Mouse (Mus musculus) embryonic facial prominence, embryonic 12.5 days (tissue): ENCODE data around the gene Xpot. TPM values are rescaled to one million over a fixed set of nuclear protein-coding genes. Genes with fewer than 3 reads are reported as not detected.
A peak's percentile ranks its signal among the peaks of the same experiment; 100 is the strongest.

Experiments
- ATAC-seq: fragments of 200-750 bp; cut with Nextera tagmentation; 2 replicates; pipeline ENCODE4 v1.8.0; 2017; ENCODE audit not compliant: insufficient number of reproducible peaks, insufficient read depth, low FRiP score, low TSS enrichment
- H3K27ac ChIP-seq: fragments of 300-500 bp; sonication (generic); 2 replicates; pipeline ENCODE4 v1.5.1; 2016; ENCODE audit warnings: mild to moderate bottlenecking
- H3K27me3 ChIP-seq: fragments of 300-500 bp; sonication (generic); 2 replicates; pipeline ENCODE4 v1.6.1; 2016; ENCODE audit warnings: mild to moderate bottlenecking, moderate library complexity
- H3K36me3 ChIP-seq: fragments of 300-500 bp; sonication (generic); 2 replicates; pipeline ENCODE4 v1.6.1; 2016; ENCODE audit warnings: mild to moderate bottlenecking
- H3K4me1 ChIP-seq: fragments of 300-500 bp; sonication (generic); 2 replicates; pipeline ENCODE4 v1.6.1; 2016
- H3K4me2 ChIP-seq: fragments of 300-500 bp; sonication (generic); replicated peaks from 2 replicates; pipeline ENCODE4 v1.6.1; 2016; ENCODE audit warnings: mild to moderate bottlenecking, moderate library complexity
- H3K4me3 ChIP-seq: fragments of 300-500 bp; sonication (generic); 2 replicates; pipeline ENCODE4 v1.5.1; 2016; ENCODE audit warnings: mild to moderate bottlenecking
- H3K9ac ChIP-seq: fragments of 300-500 bp; sonication (generic); 2 replicates; pipeline ENCODE4 v1.6.1; 2016; ENCODE audit warnings: mild to moderate bottlenecking, moderate library complexity
- H3K9me3 ChIP-seq: fragments of 300-500 bp; sonication (generic); 2 replicates; pipeline ENCODE4 v1.6.1; 2016; ENCODE audit warnings: mild to moderate bottlenecking, moderate library complexity
- WGBS: fragments of 180-500 bp; shearing (Covaris S2); methylation state at CpG from one replicate; pipeline ENCODE4 v1.1.7; 2016; 5-methylcytosine and 5-hydroxymethylcytosine counted together
- polyA plus RNA-seq: library from polyadenylated mRNA; unstranded; fragments of >200 nt; fragmentation: Nextera tagmentation; extraction: Ambion mirVana; gene quantifications from 2 replicates; pipeline ENCODE4 v1.2.1, GENCODE M21; 2016

Xpot gene
- polyA plus RNA-seq, 1 experiment from 2014 or later = 59.5 TPM

GRCm38 (mm10) chr10:121640150-121640930 is 14.2 kb upstream of the Xpot start:
- Histone ChIP-seq H3K27ac (0 out of 2 replicates have a peak overlapping the region, but pooled peaks have one; percentile 19), H3K4me1 (peaks cover 6% of the 10 kb centered on the region), H3K36me3 (no peaks in the 10 kb centered on the region), H3K4me3 (peak overlapping the region; percentile 57; the same call in 1 of the 2 replicates), H3K27me3 (peaks cover 28% of the 10 kb centered on the region), H3K9me3 (no peaks in the 10 kb centered on the region), H3K4me2 (peak overlapping the region; percentile 99; the same call in 1 of the 2 replicates), H3K9ac (no peak overlapping the region)
- peak; percentile 29; the same call in 1 of the 2 replicates for ATAC-seq
- WGBS = 53% methylated on average over 6 of the region's 6 CpGs

GRCm38 (mm10) chr10:121639573-121639972 is 13.4 kb upstream of the Xpot start:
- Histone ChIP-seq H3K36me3 (no peaks in the 10 kb centered on the region), H3K4me2 (no peak overlapping the region), H3K4me3 (no peak overlapping the region), H3K9ac (no peak overlapping the region), H3K4me1 (peaks cover 6% of the 10 kb centered on the region), H3K9me3 (no peaks in the 10 kb centered on the region), H3K27ac (no peak overlapping the region), H3K27me3 (peaks cover 28% of the 10 kb centered on the region)
- 80% methylated on average over 5 of the region's 5 CpGs for WGBS
- ATAC-seq = no peak

- no peak overlapping the region for H3K4me2 ChIP-seq
Measured at GRCm38 (mm10) chr10:121636276-121636675, 10.1 kb upstream of the Xpot start.

GRCm38 (mm10) chr10:121634159-121634558 is 8.0 kb upstream of the Xpot start:
- Histone ChIP-seq H3K9me3 (no peaks in the 10 kb centered on the region), H3K27ac (no peak overlapping the region), H3K4me1 (no peaks in the 10 kb centered on the region), H3K9ac (no peak overlapping the region), H3K4me2 (no peak overlapping the region), H3K36me3 (no peaks in the 10 kb centered on the region), H3K4me3 (no peak overlapping the region), H3K27me3 (no peaks in the 10 kb centered on the region)
- ATAC-seq = no peak
- WGBS = 40% methylated on average over 1 of the region's 1 CpGs

More at GRCm38 (mm10) chr10:121636276-121636675, 10.1 kb upstream of the Xpot start:
- Histone ChIP-seq H3K27ac (no peak overlapping the region), H3K9ac (no peak overlapping the region), H3K36me3 (no peaks in the 10 kb centered on the region), H3K27me3 (no peaks in the 10 kb centered on the region), H3K4me1 (no peaks in the 10 kb centered on the region; the same call in 1 of the 2 replicates), H3K9me3 (no peaks in the 10 kb centered on the region), H3K4me3 (no peak overlapping the region)
- 88% methylated on average over 6 of the region's 6 CpGs for WGBS
- ATAC-seq = no peak

- Histone ChIP-seq H3K27ac (no peak overlapping the region), H3K36me3 (no peaks in the 10 kb centered on the region), H3K27me3 (no peaks in the 10 kb centered on the region), H3K9me3 (no peaks in the 10 kb centered on the region), H3K4me2 (no peak overlapping the region), H3K4me1 (peaks cover 10% of the 10 kb centered on the region; the same call in 1 of the 2 replicates), H3K4me3 (no peak overlapping the region), H3K9ac (no peak overlapping the region)
- WGBS = 91% methylated on average over 6 of the region's 6 CpGs
- ATAC-seq = no peak
Measured at GRCm38 (mm10) chr10:121628561-121629040, 2.5 kb upstream of the Xpot start.

- no peak overlapping the region for H3K4me3 ChIP-seq
- H3K27me3 ChIP-seq = no peaks in the 10 kb centered on the region
- peaks cover 10% of the 10 kb centered on the region; the same call in 1 of the 2 replicates for H3K4me1 ChIP-seq
- H3K36me3 ChIP-seq = peaks cover under 1% of the 10 kb centered on the region
- H3K4me2 ChIP-seq = no peak overlapping the region
- H3K27ac ChIP-seq = no peak overlapping the region
- WGBS = 87% methylated on average over 10 of the region's 10 CpGs
- no peak overlapping the region for H3K9ac ChIP-seq
- no peaks in the 10 kb centered on the region for H3K9me3 ChIP-seq
- ATAC-seq = no peak
Measured at GRCm38 (mm10) chr10:121627216-121627852, 1.2 kb upstream of the Xpot start.

GRCm38 (mm10) chr10:121625407-121626185 is 536 bp downstream of the Xpot start:
- Histone ChIP-seq H3K9me3 (no peaks in the 10 kb centered on the region), H3K27me3 (no peaks in the 10 kb centered on the region), H3K4me2 (peak overlapping the region; percentile 72), H3K4me1 (peaks cover 10% of the 10 kb centered on the region; the same call in 1 of the 2 replicates), H3K9ac (peak overlapping the region; percentile 86), H3K27ac (peak overlapping the region; percentile 96), H3K4me3 (peak overlapping the region; percentile 85), H3K36me3 (peaks cover 18% of the 10 kb centered on the region)
- ATAC-seq = peak; percentile 60
- under 1% methylated on average over 41 of the region's 41 CpGs for WGBS

GRCm38 (mm10) chr10:121625006-121625405 is 1.1 kb downstream of the Xpot start:
- Histone ChIP-seq H3K9me3 (no peaks in the 10 kb centered on the region), H3K36me3 (peaks cover 23% of the 10 kb centered on the region), H3K4me2 (peak overlapping the region; percentile 72), H3K4me3 (peak overlapping the region; percentile 85), H3K27ac (no peak overlapping the region; the same call in 1 of the 2 replicates), H3K4me1 (peaks cover 10% of the 10 kb centered on the region; the same call in 1 of the 2 replicates), H3K27me3 (no peaks in the 10 kb centered on the region), H3K9ac (peak overlapping the region; percentile 86)
- WGBS = 24% methylated on average over 9 of the region's 9 CpGs
- ATAC-seq = no peak

GRCm38 (mm10) chr10:121623670-121624069 is 2.5 kb downstream of the Xpot start:
- Histone ChIP-seq H3K36me3 (peaks cover 35% of the 10 kb centered on the region), H3K4me3 (no peak overlapping the region), H3K9ac (no peak overlapping the region), H3K4me1 (peaks cover 10% of the 10 kb centered on the region; the same call in 1 of the 2 replicates), H3K27ac (no peak overlapping the region), H3K4me2 (no peak overlapping the region), H3K27me3 (no peaks in the 10 kb centered on the region), H3K9me3 (no peaks in the 10 kb centered on the region)
- no peak for ATAC-seq
- 88% methylated on average over 7 of the region's 7 CpGs for WGBS

GRCm38 (mm10) chr10:121622431-121622830 is 3.7 kb downstream of the Xpot start:
- Histone ChIP-seq H3K9ac (no peak overlapping the region), H3K4me2 (no peak overlapping the region), H3K36me3 (peaks cover 46% of the 10 kb centered on the region), H3K4me1 (peaks cover 10% of the 10 kb centered on the region; the same call in 1 of the 2 replicates), H3K4me3 (no peak overlapping the region), H3K27me3 (no peaks in the 10 kb centered on the region), H3K9me3 (no peaks in the 10 kb centered on the region), H3K27ac (no peak overlapping the region)
- 82% methylated on average over 6 of the region's 6 CpGs for whole genome bisulfite sequencing
- no peak for ATAC-seq

- Histone ChIP-seq H3K27me3 (no peaks in the 10 kb centered on the region), H3K9me3 (no peaks in the 10 kb centered on the region), H3K27ac (no peak overlapping the region), H3K4me1 (no peaks in the 10 kb centered on the region), H3K36me3 (peaks cover 89% of the 10 kb centered on the region), H3K4me2 (no peak overlapping the region), H3K4me3 (no peak overlapping the region), H3K9ac (no peak overlapping the region)
- 51% methylated on average over 7 of the region's 7 CpGs for WGBS
- ATAC-seq = no peak
Measured at GRCm38 (mm10) chr10:121615935-121616334, 10.2 kb downstream of the Xpot start.
